Mouse (Mus musculus): ENCODE measurements at regions not wholly inside any gene's neighbourhood (a gene's known extent, or its start where the extent isn't known, plus 50 kb on each side); places are given as distances from the start of the nearest gene placed in this dataset.

DNA sequence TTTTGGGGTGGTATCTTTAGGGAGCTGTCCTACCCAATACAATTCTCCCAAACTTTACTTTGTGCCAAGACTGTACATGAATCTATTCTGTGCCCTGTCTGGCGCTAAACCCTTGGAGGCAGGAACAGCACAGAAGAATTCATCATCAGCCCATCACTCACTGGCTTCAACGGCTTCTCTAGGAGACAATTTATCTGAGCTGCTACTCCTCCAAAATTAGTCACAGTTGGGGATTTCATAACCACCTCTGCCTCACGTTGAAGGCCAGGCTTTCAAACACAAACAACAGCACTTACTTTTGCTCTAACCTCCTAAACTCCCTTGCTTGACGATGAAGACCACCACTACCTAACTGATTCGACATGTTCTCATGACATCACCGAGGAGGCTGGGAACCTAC lies 95.1 kb upstream of the E2f7 start:
- no peak for DNase-seq (ENCODE audit: low spot score in 2 of 2)

DNA sequence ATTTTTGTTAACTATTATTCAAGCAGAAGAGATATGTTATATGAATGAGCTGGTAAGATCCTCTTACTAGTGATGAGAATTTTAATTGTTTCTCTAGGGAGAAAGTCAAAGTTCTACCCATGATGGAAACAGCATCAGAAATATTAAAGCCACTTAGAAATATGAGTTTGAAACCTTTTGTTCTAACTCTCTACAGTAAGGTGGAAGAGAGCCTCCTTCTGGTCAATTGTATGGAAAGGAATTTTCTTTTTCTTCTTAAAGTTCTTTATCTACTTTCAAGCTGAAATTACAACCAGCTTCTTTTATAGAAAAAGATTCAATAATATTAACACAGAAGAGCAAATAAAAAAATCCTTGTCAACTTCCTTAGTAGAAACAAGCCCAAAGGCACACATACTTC lies 94.4 kb upstream of the E2f7 start:
- peak in 1 of 2 experiments; percentile 8 for DNase-seq (ENCODE audit: low spot score in 2 of 2)

DNA sequence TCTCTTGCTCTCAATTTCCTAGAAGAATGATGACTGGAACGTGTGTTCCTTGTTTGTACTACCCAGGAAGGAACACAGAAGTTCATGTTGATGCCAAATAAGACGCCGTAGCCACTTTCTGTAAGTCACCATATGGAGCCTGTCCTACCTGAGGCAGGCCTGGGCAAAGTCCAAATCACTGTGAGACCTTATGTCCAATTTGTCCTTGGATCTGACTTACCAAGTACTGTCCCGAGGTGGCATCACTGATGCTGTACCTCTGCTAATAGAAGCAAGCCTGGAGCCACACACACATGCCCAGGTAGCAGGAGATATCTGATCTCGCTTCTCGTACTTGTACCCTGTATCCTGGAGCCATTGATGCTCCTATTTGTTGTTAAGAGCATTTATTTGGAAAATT lies 91.2 kb upstream of the E2f7 start:
- no peak for DNase-seq (ENCODE audit: low spot score in 2 of 2)

DNA sequence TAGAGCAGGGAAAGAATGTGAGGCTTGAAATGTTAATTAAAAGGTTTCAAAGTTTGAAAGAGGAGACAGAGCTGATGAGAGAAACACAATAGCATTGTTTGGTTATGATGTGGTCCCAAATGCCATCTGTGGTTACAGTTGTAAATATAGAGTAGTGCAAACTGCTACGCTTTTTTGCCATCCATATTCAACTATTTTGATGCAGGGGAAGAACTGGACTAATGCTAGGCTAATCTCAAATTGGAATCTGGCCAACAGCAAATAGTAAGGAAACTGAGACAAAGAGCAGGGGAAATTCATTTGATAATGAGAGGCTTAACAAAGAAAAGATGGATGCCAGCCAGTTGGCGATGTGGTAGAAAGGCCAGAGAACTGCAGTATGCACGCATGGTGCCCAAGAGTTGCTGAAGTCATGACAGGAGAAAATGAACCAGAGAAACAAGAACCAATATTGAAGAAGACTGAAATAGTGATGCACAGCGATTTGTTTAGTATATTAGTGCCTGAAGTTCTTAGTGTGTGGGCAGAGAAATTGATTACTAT lies 87.0 kb upstream of the E2f7 start:
- no peak for DNase-seq (ENCODE audit: low spot score in 2 of 2)

DNA sequence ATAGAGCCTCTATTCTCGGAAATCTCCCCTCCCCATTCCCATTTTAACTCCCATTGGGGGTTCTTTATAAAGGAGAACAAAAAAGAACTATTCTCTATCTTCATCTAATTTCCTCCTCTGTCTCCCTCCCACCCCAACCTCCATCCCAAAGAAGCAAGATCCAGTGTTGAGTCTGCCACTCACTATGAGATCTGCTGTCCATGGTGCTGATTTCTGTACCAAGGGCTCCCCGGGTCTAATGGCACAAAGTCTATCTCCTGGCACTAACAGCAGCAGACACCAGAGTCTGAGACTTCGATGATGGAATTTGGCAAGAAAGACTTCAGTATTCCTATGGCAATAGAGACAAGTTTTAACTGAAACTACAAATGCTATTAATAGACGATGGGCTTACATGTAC lies 68.7 kb upstream of the E2f7 start:
- peak; percentile 3 to 12 for DNase-seq (ENCODE audit: low spot score in 2 of 2)

Data from layer of hippocampus, postnatal 14 days (tissue).